In genomic region chr7:76354510-76354909, GRCm38 (mm10) we compare ENCODE assay signal across 8 mouse cellular contexts.
DNase-seq lines count a peak whose midpoint lies in the region; ATAC-seq and TF ChIP-seq lines count a peak whose summit lies in the region.

No protein-coding gene starts in this region.

- no peak overlapping the region for H3K4me3 ChIP-seq in heart, adult 2 months
- H3K4me3 ChIP-seq in heart, embryonic 11.5 days (ENCODE audit: low read depth, low read length) = no peak overlapping the region

- H3K27ac ChIP-seq in heart, adult 2 months = no peak overlapping the region
- no peak overlapping the region for H3K27ac ChIP-seq in heart, embryonic 11.5 days (ENCODE audit: low read depth, low read length)

- H3K79me2 ChIP-seq in heart, adult 2 months (replicated peaks; ENCODE audit: control insufficient read depth, insufficient read depth, low read length) = no peaks in the 10 kb centered on the region

- 13% methylated on average over 3 of the region's 3 CpGs for WGBS in heart, adult 2 months
- 33% methylated on average over 3 of the region's 3 CpGs for WGBS in heart, embryonic 11.5 days (ENCODE audit: insufficient replicate concordance)

- intact Hi-C loops in heart, adult 2 months (cut with DNase I) = loop anchor here (5.0 kb wide), 2 partner anchors 427 to 442 kb away; no protein-coding TSS in a partner anchor
- intact Hi-C loops in left cerebral cortex, postnatal 10 days (cut with DNase I) = no loop called here

- no peak overlapping the region for H3K4me2 ChIP-seq in heart, embryonic 11.5 days

- peak; percentile 71 for TF ChIP-seq CTCF in heart, adult 2 months (IDR thresholded peaks at IDR 0.05)

- TF ChIP-seq EP300 in heart, adult 2 months (IDR thresholded peaks at IDR 0.05; ENCODE audit: insufficient read depth, low read depth, low read length) = no peak

- no peaks in the 10 kb centered on the region for H3K4me1 ChIP-seq in heart, adult 2 months (ENCODE audit: control insufficient read depth, insufficient read depth, low read length)
- H3K4me1 ChIP-seq in heart, embryonic 11.5 days (ENCODE audit: control insufficient read depth, insufficient read depth, low read length) = no peaks in the 10 kb centered on the region

- DNase-seq in heart, adult 2 months = no peak
- peak; percentile 24 for DNase-seq in urinary bladder, postnatal 14 days (ENCODE audit: low spot score)
- DNase-seq in urinary bladder, postnatal 4 days (ENCODE audit: low spot score in 2 of 2) = no peak
- DNase-seq in embryo, embryonic 9.5 days (ENCODE audit: extremely low spot score) = peak; percentile 42
- peak; percentile 27 to 37 for DNase-seq in left cerebral cortex, postnatal 10 days (ENCODE audit: extremely low spot score in 1 of 2, low spot score in 2 of 2)
- peak; percentile 6 to 38 for DNase-seq in thymus, postnatal 10 days (ENCODE audit: low spot score in 2 of 2)

- no peaks in the 10 kb centered on the region for H3K9me3 ChIP-seq in heart, embryonic 11.5 days (replicated peaks; ENCODE audit: control insufficient read depth, low read length)

- H3K9ac ChIP-seq in heart, adult 2 months (ENCODE audit: low read depth, low read length) = no peak overlapping the region
- no peak overlapping the region for H3K9ac ChIP-seq in heart, embryonic 11.5 days (ENCODE audit: low read depth, low read length)

- H3K27me3 ChIP-seq in heart, adult 2 months (ENCODE audit: control insufficient read depth, insufficient read depth, low read length) = no peaks in the 10 kb centered on the region
- H3K27me3 ChIP-seq in heart, embryonic 11.5 days (ENCODE audit: control insufficient read depth, insufficient read depth, low read length) = no peaks in the 10 kb centered on the region

- ATAC-seq in heart, embryonic 11.5 days (replicated peaks; ENCODE audit: insufficient number of reproducible peaks, low FRiP score, low TSS enrichment) = no peak
- ATAC-seq in monocyte, adult 5-6 weeks (replicated peaks; ENCODE audit: insufficient number of reproducible peaks, low FRiP score, low TSS enrichment, poor library complexity, severe bottlenecking) = no peak

- TF ChIP-seq POLR2A in heart, adult 2 months (IDR thresholded peaks at IDR 0.05; ENCODE audit: insufficient read depth, low read depth, low read length) = no peak

- H3K36me3 ChIP-seq in heart, adult 2 months (ENCODE audit: control insufficient read depth, insufficient read depth, low read length) = no peaks in the 10 kb centered on the region
- no peaks in the 10 kb centered on the region for H3K36me3 ChIP-seq in heart, embryonic 11.5 days (ENCODE audit: control insufficient read depth, insufficient read depth, low read length)

Comparison
In these comparisons a context has a peak if more than half of its experiments do, and no peak if none do; other contexts are left out.
1. DNase-seq: peak in urinary bladder, postnatal 14 days (single experiment), embryo, embryonic 9.5 days (single experiment), left cerebral cortex, postnatal 10 days (2 of 2) and thymus, postnatal 10 days (2 of 2); none in heart, adult 2 months (0 of 2) and urinary bladder, postnatal 4 days (0 of 2).